Mouse (Mus musculus) lung, embryonic 14.5 days (tissue): ENCODE measurements around the gene Terb1. TPM values are rescaled to one million over a fixed set of nuclear protein-coding genes. Genes with fewer than 3 reads are reported as not detected.
A peak's percentile ranks its signal among the peaks of the same experiment; 100 is the strongest.

ENCODE experiments used
- ATAC-seq: fragments of 200-750 bp; cut with Nextera tagmentation; 2 replicates; pipeline ENCODE4 v1.8.0; 2017; ENCODE audit warnings: mild to moderate bottlenecking, moderate TSS enrichment, moderate library complexity; ENCODE audit not compliant: insufficient read depth
- DNase-seq: peaks from one replicate; pipeline ENCODE4 v3.0.0-alpha.2; 2015
- H3K27ac ChIP-seq: fragments of 300-500 bp; sonication (generic); 2 replicates; pipeline ENCODE4 v1.5.1; 2014; ENCODE audit warnings: low read depth, mild to moderate bottlenecking, moderate library complexity
- H3K27me3 ChIP-seq: fragments of 300-500 bp; sonication (generic); 2 replicates; pipeline ENCODE4 v1.6.1; 2014; ENCODE audit warnings: low read length, control low read depth; ENCODE audit not compliant: insufficient read depth
- H3K36me3 ChIP-seq: fragments of 300-500 bp; sonication (generic); 2 replicates; pipeline ENCODE4 v1.6.1; 2014; ENCODE audit warnings: control low read depth; ENCODE audit not compliant: insufficient read depth
- H3K4me1 ChIP-seq: fragments of 300-500 bp; sonication (generic); 2 replicates; pipeline ENCODE4 v1.6.1; 2014; ENCODE audit warnings: antibody characterized with exemption, control low read depth; ENCODE audit not compliant: insufficient read depth
- H3K4me2 ChIP-seq: fragments of 300-500 bp; sonication (generic); 2 replicates; pipeline ENCODE4 v1.6.1; 2014; ENCODE audit warnings: mild to moderate bottlenecking
- H3K4me3 ChIP-seq: fragments of 300-500 bp; sonication (generic); 2 replicates; pipeline ENCODE4 v1.5.1; 2014; ENCODE audit warnings: low read depth, low read length
- H3K9ac ChIP-seq: fragments of 300-500 bp; sonication (generic); 2 replicates; pipeline ENCODE4 v1.6.1; 2014
- H3K9me3 ChIP-seq: fragments of 300-500 bp; sonication (generic); 2 replicates; pipeline ENCODE4 v1.6.1; 2016; ENCODE audit warnings: low read depth, low read length, control low read depth
- CTCF ChIP-seq: IDR thresholded peaks from 2 replicates; pipeline ENCODE4 v1.5.1; 2016; ENCODE audit warnings: antibody characterized with exemption, low read depth
- WGBS: fragments of 180-500 bp; shearing (Covaris S2); extraction: QIAGEN DNeasy Blood & Tissue Kit; methylation state at CpG from one replicate; pipeline ENCODE4 v1.1.7; 2014; 5-methylcytosine and 5-hydroxymethylcytosine counted together
- polyA plus RNA-seq: library from polyadenylated mRNA; unstranded; fragments of >200 nt; fragmentation: Nextera tagmentation; extraction: Ambion mirVana; gene quantifications from 2 replicates; pipeline ENCODE4 v1.2.1, GENCODE M21; 2014

Terb1 gene
- polyA plus RNA-seq, 1 experiment from 2014 or later = 0.14 TPM

GRCm38 (mm10) chr8:104433191-104433842 is 76.4 kb downstream of the Terb1 start:
- TF ChIP-seq CTCF = no peak
- no peaks in the 10 kb centered on the region for H3K9me3 ChIP-seq
- H3K4me3 ChIP-seq = no peak overlapping the region
- DNase-seq (no peak), ATAC-seq (no peak)
- no peak overlapping the region for H3K9ac ChIP-seq
- peaks cover 94% of the 10 kb centered on the region for H3K36me3 ChIP-seq
- H3K4me2 ChIP-seq = no peak overlapping the region
- H3K27me3 ChIP-seq = no peaks in the 10 kb centered on the region
- 91% methylated on average over 5 of the region's 5 CpGs for WGBS
- no peak overlapping the region for H3K27ac ChIP-seq
- H3K4me1 ChIP-seq = peaks cover 4% of the 10 kb centered on the region; the same call in 1 of the 2 replicates

DNA sequence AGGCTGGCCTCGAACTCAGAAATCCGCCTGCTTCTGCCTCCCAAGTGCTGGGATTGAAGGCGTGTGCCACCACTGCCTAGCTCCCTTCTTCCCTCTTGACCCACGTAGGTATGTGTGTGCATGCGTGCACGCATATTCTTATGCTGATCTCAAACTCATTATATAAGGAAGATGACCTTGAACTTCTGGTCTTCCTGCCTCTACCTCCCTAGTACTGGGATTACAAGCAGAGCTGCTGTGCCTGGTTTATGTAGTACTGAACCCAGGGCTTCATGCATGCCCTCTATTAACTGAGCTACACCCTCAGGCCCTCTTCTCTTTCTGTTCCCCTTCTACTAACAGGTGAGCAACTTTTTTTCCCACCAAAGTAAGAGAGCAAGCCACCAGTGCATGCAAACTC is 77.1 kb downstream of the Terb1 start:
- Histone ChIP-seq H3K27ac (no peak overlapping the region), H3K4me2 (no peak overlapping the region), H3K9ac (no peak overlapping the region), H3K36me3 (peaks cover 97% of the 10 kb centered on the region), H3K27me3 (no peaks in the 10 kb centered on the region), H3K9me3 (no peaks in the 10 kb centered on the region), H3K4me1 (peaks cover 4% of the 10 kb centered on the region; the same call in 1 of the 2 replicates), H3K4me3 (no peak overlapping the region)
- no peak for DNase-seq
- no peak for TF ChIP-seq CTCF
- WGBS = 97% methylated on average over 6 of the region's 6 CpGs
- ATAC-seq = no peak

DNA sequence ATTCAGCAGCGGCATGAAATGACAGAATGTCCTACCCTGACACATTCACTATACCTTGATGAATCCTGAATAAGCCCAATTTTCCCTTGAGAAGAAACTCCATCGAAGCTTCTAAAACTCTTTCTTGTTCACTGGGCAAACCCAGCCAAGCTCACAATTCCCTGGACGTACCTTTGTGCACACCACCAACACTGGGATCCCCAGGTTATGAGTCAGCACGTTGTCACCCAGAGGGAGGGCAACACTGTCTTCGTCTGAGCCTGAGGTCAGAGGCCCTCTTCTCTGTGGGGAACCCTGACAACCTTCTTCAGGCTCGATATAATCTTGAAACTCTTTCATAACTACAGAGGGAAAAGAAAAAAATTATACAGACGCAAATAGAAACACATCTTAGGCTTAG is 79.5 kb downstream of the Terb1 start:
- no peak overlapping the region for H3K27ac ChIP-seq
- no peaks in the 10 kb centered on the region for H3K9me3 ChIP-seq
- H3K4me3 ChIP-seq = no peak overlapping the region
- H3K4me2 ChIP-seq = no peak overlapping the region
- no peaks in the 10 kb centered on the region for H3K27me3 ChIP-seq
- ATAC-seq (no peak), DNase-seq (no peak)
- WGBS = 85% methylated on average over 7 of the region's 7 CpGs
- H3K4me1 ChIP-seq = no peaks in the 10 kb centered on the region
- peaks cover 99% of the 10 kb centered on the region for H3K36me3 ChIP-seq
- TF ChIP-seq CTCF = no peak
- no peak overlapping the region for H3K9ac ChIP-seq

DNA sequence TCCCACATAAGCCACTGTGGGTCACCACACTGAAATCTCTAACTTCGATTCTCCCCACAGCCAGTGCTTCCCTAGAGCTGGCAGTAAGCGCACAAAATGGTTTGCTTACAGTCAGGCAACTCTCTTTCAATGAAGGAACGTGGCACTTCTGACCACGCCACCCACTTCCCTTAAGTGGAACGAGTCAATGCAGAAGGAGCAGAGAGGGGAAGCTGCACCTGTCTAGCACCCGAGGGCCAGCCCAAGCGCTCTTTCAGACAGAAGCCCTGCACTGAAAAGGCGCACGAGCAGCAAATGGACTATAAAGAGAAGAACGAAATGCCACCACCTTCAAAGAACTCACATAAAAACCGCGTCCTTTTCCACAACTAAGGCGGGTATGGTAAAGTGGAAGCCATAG is 82.0 kb downstream of the Terb1 start:
- H3K9ac ChIP-seq = no peak overlapping the region
- TF ChIP-seq CTCF = no peak
- no peaks in the 10 kb centered on the region for H3K4me1 ChIP-seq
- DNase-seq (no peak), ATAC-seq (no peak)
- no peaks in the 10 kb centered on the region for H3K9me3 ChIP-seq
- H3K4me2 ChIP-seq = no peak overlapping the region
- H3K4me3 ChIP-seq = no peak overlapping the region
- WGBS = 94% methylated on average over 13 of the region's 13 CpGs
- H3K27ac ChIP-seq = no peak overlapping the region
- peaks cover 97% of the 10 kb centered on the region for H3K36me3 ChIP-seq
- H3K27me3 ChIP-seq = no peaks in the 10 kb centered on the region

GRCm38 (mm10) chr8:104422313-104422712 is 87.4 kb downstream of the Terb1 start:
- DNase-seq (no peak), ATAC-seq (no peak)
- no peak overlapping the region for H3K4me3 ChIP-seq
- H3K4me2 ChIP-seq = no peak overlapping the region
- 77% methylated on average over 6 of the region's 6 CpGs for WGBS
- peaks cover 96% of the 10 kb centered on the region for H3K36me3 ChIP-seq
- no peak overlapping the region for H3K27ac ChIP-seq
- H3K9me3 ChIP-seq = no peaks in the 10 kb centered on the region
- no peak for TF ChIP-seq CTCF
- no peaks in the 10 kb centered on the region for H3K4me1 ChIP-seq
- H3K27me3 ChIP-seq = no peaks in the 10 kb centered on the region
- H3K9ac ChIP-seq = no peak overlapping the region

DNA sequence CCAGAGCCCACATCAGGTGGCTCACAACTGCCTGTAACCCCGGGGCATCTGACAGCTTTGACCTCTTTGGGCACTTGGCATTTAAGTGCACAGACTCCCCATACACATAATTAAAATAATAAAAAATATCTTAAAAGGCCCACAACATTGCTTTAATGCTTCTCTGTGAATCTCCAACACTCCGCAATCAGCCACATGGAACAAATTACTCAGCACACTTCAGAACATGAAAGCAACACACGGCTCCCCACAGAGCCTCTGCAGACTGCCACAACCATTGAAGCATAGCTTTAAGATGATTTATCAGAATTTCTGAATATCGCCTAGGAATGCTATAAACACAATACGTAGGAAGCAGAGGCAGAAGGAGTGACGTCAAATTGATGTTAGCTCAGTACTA is 93.7 kb downstream of the Terb1 start:
- WGBS = 70% methylated on average over 6 of the region's 6 CpGs
- DNase-seq = no peak

GRCm38 (mm10) chr8:104414204-104414603 is 95.5 kb downstream of the Terb1 start:
- Histone ChIP-seq H3K36me3 (peaks cover 21% of the 10 kb centered on the region), H3K27ac (no peak overlapping the region), H3K4me3 (no peak overlapping the region), H3K9ac (no peak overlapping the region), H3K27me3 (no peaks in the 10 kb centered on the region), H3K9me3 (no peaks in the 10 kb centered on the region), H3K4me1 (no peaks in the 10 kb centered on the region; the same call in 1 of the 2 replicates), H3K4me2 (no peak overlapping the region)
- DNase-seq (no peak), ATAC-seq (no peak)
- 57% methylated on average over 3 of the region's 3 CpGs for WGBS
- TF ChIP-seq CTCF = 0 out of 2 replicates have a peak, but pooled peaks have one; percentile 6

More for the DNA sequence above, 93.7 kb downstream of the Terb1 start:
- H3K27me3 ChIP-seq = no peaks in the 10 kb centered on the region
- no peak for ATAC-seq
- H3K4me1 ChIP-seq = no peaks in the 10 kb centered on the region; the same call in 1 of the 2 replicates
- peaks cover 39% of the 10 kb centered on the region for H3K36me3 ChIP-seq
- H3K4me2 ChIP-seq = no peak overlapping the region
- H3K27ac ChIP-seq = no peak overlapping the region
- no peaks in the 10 kb centered on the region for H3K9me3 ChIP-seq
- H3K4me3 ChIP-seq = no peak overlapping the region
- no peak for TF ChIP-seq CTCF
- H3K9ac ChIP-seq = no peak overlapping the region
